Mouse (Mus musculus) midbrain, embryonic 16.5 days (tissue): ENCODE results near the gene Efcab2. TPM values are rescaled to one million over a fixed set of nuclear protein-coding genes. Genes with fewer than 3 reads are reported as not detected.
A peak's percentile ranks its signal among the peaks of the same experiment; 100 is the strongest.
"Not testable (repeated sequence)": the region's sequence is repeated elsewhere in the genome, so short reads cannot be mapped to it uniquely, and the experiment has no call there.

ENCODE experiments used
- ATAC-seq: fragments of 200-750 bp; cut with Nextera tagmentation; 2 replicates; pipeline ENCODE4 v1.8.0; 2017; ENCODE audit warnings: moderate TSS enrichment
- H3K27ac ChIP-seq: fragments of 300-500 bp; sonication (generic); 2 replicates; pipeline ENCODE4 v1.5.1; 2014; ENCODE audit warnings: mild to moderate bottlenecking, low read length, mixed read lengths
- H3K27me3 ChIP-seq: fragments of 300-500 bp; sonication (generic); 2 replicates; pipeline ENCODE4 v1.6.1; 2014; ENCODE audit warnings: low read depth, low read length, mixed read lengths; ENCODE audit not compliant: control insufficient read depth, insufficient read depth
- H3K36me3 ChIP-seq: fragments of 300-500 bp; sonication (generic); 2 replicates; pipeline ENCODE4 v1.6.1; 2014; ENCODE audit warnings: mild to moderate bottlenecking, low read length, moderate library complexity, mixed read lengths; ENCODE audit not compliant: control insufficient read depth, insufficient read depth
- H3K4me1 ChIP-seq: fragments of 300-500 bp; sonication (generic); 2 replicates; pipeline ENCODE4 v1.6.1; 2014; ENCODE audit warnings: mild to moderate bottlenecking, low read length, mixed read lengths; ENCODE audit not compliant: control insufficient read depth, insufficient read depth
- H3K4me2 ChIP-seq: fragments of 300-500 bp; sonication (generic); 2 replicates; pipeline ENCODE4 v1.6.1; 2014; ENCODE audit warnings: mild to moderate bottlenecking, low read length, mixed read lengths
- H3K4me3 ChIP-seq: fragments of 300-500 bp; sonication (generic); 2 replicates; pipeline ENCODE4 v1.5.1; 2014; ENCODE audit warnings: low read depth, mild to moderate bottlenecking, low read length, moderate library complexity, mixed read lengths
- H3K9ac ChIP-seq: fragments of 300-500 bp; sonication (generic); 2 replicates; pipeline ENCODE4 v1.6.1; 2014; ENCODE audit warnings: low read depth, low read length, mixed read lengths
- H3K9me3 ChIP-seq: fragments of 300-500 bp; sonication (generic); replicated peaks from 2 replicates; pipeline ENCODE4 v1.6.1; 2014; ENCODE audit warnings: mild to moderate bottlenecking, low read length, mixed read lengths; ENCODE audit not compliant: control insufficient read depth, poor library complexity, severe bottlenecking
- WGBS: fragments of 180-500 bp; shearing (Covaris S2); extraction: QIAGEN DNeasy Blood & Tissue Kit; methylation state at CpG from one replicate; pipeline ENCODE4 v1.1.7; 2014; 5-methylcytosine and 5-hydroxymethylcytosine counted together
- polyA plus RNA-seq: library from polyadenylated mRNA; unstranded; fragments of >200 nt; fragmentation: Nextera tagmentation; extraction: Ambion mirVana; gene quantifications from 2 replicates; pipeline ENCODE4 v1.2.1, GENCODE M21; 2015

The Efcab2 gene
- polyA plus RNA-seq, 1 experiment from 2014 or later: 11.8 TPM

- not testable (repeated sequence) for H3K9ac ChIP-seq, H3K27ac ChIP-seq, H3K4me3 ChIP-seq, H3K36me3 ChIP-seq, ATAC-seq, H3K9me3 ChIP-seq, H3K4me1 ChIP-seq, H3K27me3 ChIP-seq, H3K4me2 ChIP-seq
- 97% methylated on average over 2 of the region's 2 CpGs for WGBS
Measured at GRCm38 (mm10) chr1:178413367-178413766, 7.5 kb downstream of the Efcab2 start.

- ATAC-seq: no peak
- H3K9ac ChIP-seq: no peak overlapping the region
- H3K36me3 ChIP-seq: no peaks in the 10 kb centered on the region
- H3K27me3 ChIP-seq: no peaks in the 10 kb centered on the region
- 89% methylated on average over 2 of the region's 2 CpGs for WGBS
- no peak overlapping the region for H3K4me3 ChIP-seq
- no peaks in the 10 kb centered on the region for H3K4me1 ChIP-seq
- H3K9me3 ChIP-seq: no peaks in the 10 kb centered on the region
- no peak overlapping the region for H3K27ac ChIP-seq
- no peak overlapping the region for H3K4me2 ChIP-seq
Measured at GRCm38 (mm10) chr1:178419608-178420007, 13.7 kb downstream of the Efcab2 start.

- no peaks in the 10 kb centered on the region for H3K4me1 ChIP-seq
- H3K4me3 ChIP-seq: no peak overlapping the region
- no peak overlapping the region for H3K9ac ChIP-seq
- no peak overlapping the region for H3K4me2 ChIP-seq
- no peaks in the 10 kb centered on the region for H3K9me3 ChIP-seq
- no peaks in the 10 kb centered on the region for H3K36me3 ChIP-seq
- 100% methylated on average over 1 of the region's 1 CpGs for WGBS
- no peak for ATAC-seq
- H3K27me3 ChIP-seq: no peaks in the 10 kb centered on the region
- no peak overlapping the region for H3K27ac ChIP-seq
Measured at GRCm38 (mm10) chr1:178423662-178424061, 17.8 kb downstream of the Efcab2 start.

GRCm38 (mm10) chr1:178431619-178432444 is 25.9 kb downstream of the Efcab2 start:
- H3K27me3 ChIP-seq: no peaks in the 10 kb centered on the region
- no peak overlapping the region for H3K27ac ChIP-seq
- no peak for ATAC-seq
- no peak overlapping the region for H3K9ac ChIP-seq
- 92% methylated on average over 4 of the region's 4 CpGs for WGBS
- H3K4me1 ChIP-seq: no peaks in the 10 kb centered on the region
- H3K4me3 ChIP-seq: no peak overlapping the region
- H3K9me3 ChIP-seq: no peaks in the 10 kb centered on the region
- H3K4me2 ChIP-seq: no peak overlapping the region
- H3K36me3 ChIP-seq: no peaks in the 10 kb centered on the region

GRCm38 (mm10) chr1:178433619-178434018 is 27.7 kb downstream of the Efcab2 start:
- no peak overlapping the region for H3K4me2 ChIP-seq
- H3K9me3 ChIP-seq: no peaks in the 10 kb centered on the region
- no peaks in the 10 kb centered on the region for H3K36me3 ChIP-seq
- no peaks in the 10 kb centered on the region for H3K27me3 ChIP-seq
- 83% methylated on average over 1 of the region's 1 CpGs for WGBS
- H3K4me3 ChIP-seq: no peak overlapping the region
- H3K27ac ChIP-seq: no peak overlapping the region
- no peaks in the 10 kb centered on the region for H3K4me1 ChIP-seq
- ATAC-seq: no peak
- H3K9ac ChIP-seq: no peak overlapping the region

GRCm38 (mm10) chr1:178444407-178444806 is 38.5 kb downstream of the Efcab2 start:
- Histone ChIP-seq H3K9ac (no peak overlapping the region), H3K27me3 (no peaks in the 10 kb centered on the region), H3K4me1 (no peaks in the 10 kb centered on the region), H3K4me3 (no peak overlapping the region), H3K4me2 (no peak overlapping the region), H3K9me3 (no peaks in the 10 kb centered on the region), H3K27ac (no peak overlapping the region), H3K36me3 (no peaks in the 10 kb centered on the region)
- 31% methylated on average over 3 of the region's 3 CpGs for WGBS
- no peak for ATAC-seq

GRCm38 (mm10) chr1:178447036-178447435 is 41.2 kb downstream of the Efcab2 start:
- Histone ChIP-seq H3K9ac (no peak overlapping the region), H3K9me3 (no peaks in the 10 kb centered on the region), H3K36me3 (no peaks in the 10 kb centered on the region), H3K27me3 (no peaks in the 10 kb centered on the region), H3K4me1 (no peaks in the 10 kb centered on the region), H3K4me2 (no peak overlapping the region), H3K4me3 (no peak overlapping the region), H3K27ac (no peak overlapping the region)
- no peak for ATAC-seq
- 100% methylated on average over 1 of the region's 1 CpGs for WGBS

GRCm38 (mm10) chr1:178448271-178448744 is 42.4 kb downstream of the Efcab2 start:
- Histone ChIP-seq H3K4me3 (no peak overlapping the region), H3K4me1 (no peaks in the 10 kb centered on the region), H3K36me3 (no peaks in the 10 kb centered on the region), H3K27ac (no peak overlapping the region), H3K27me3 (no peaks in the 10 kb centered on the region), H3K4me2 (no peak overlapping the region), H3K9me3 (no peaks in the 10 kb centered on the region), H3K9ac (no peak overlapping the region)
- no peak for ATAC-seq
- WGBS: 65% methylated on average over 6 of the region's 6 CpGs

GRCm38 (mm10) chr1:178449172-178449571 is 43.3 kb downstream of the Efcab2 start:
- WGBS: 31% methylated on average over 3 of the region's 3 CpGs
- Histone ChIP-seq H3K4me1 (no peaks in the 10 kb centered on the region), H3K4me3 (no peak overlapping the region), H3K4me2 (no peak overlapping the region), H3K9me3 (no peaks in the 10 kb centered on the region), H3K36me3 (no peaks in the 10 kb centered on the region), H3K9ac (no peak overlapping the region), H3K27me3 (no peaks in the 10 kb centered on the region), H3K27ac (no peak overlapping the region)
- peak; percentile 72; the same call in 1 of the 2 replicates for ATAC-seq
